Mouse (Mus musculus) heart, postnatal 0 days (tissue): ENCODE results near the gene Foxn3.

Source experiments
- CTCF ChIP-seq: IDR thresholded peaks from 2 replicates; pipeline ENCODE4 v1.5.1; 2016; ENCODE audit warnings: antibody characterized with exemption, control low read depth, low read depth
- EP300 ChIP-seq: IDR thresholded peaks from 2 replicates; pipeline ENCODE4 v1.6.1; 2016; ENCODE audit warnings: antibody characterized with exemption, low read depth

DNA sequence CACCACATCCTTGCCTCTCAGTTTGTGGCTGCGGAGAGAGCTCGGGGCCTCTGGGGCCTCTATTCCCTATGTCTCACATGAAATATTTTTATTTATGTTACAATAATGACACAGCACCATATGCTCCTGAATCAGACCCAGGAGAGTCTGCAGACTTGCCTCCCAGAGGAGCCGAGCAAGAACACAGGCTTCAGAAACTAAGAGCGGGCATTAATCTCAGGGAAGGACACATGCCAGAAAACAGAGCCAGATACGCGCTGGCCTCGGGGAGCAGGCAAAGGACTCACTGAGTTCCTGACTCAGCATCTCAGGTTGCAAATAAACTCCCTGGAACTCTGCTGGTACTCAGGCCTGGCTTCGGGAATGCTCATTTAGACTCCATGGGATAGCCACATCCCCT lies 403.3 kb downstream of the Foxn3 start:
- TF ChIP-seq EP300 = no peak
- no peak for TF ChIP-seq CTCF
